Mouse (Mus musculus) splenic B cell, adult 2 months (primary cell): Measurements from ENCODE around the gene Anks1.

Experiments used
- DNase-seq: peaks from one replicate; pipeline ENCODE4 v3.0.0-alpha.2; 2011; ENCODE audit warnings: low read depth, low spot score
- H3K27me3 ChIP-seq: 2 replicates; pipeline ENCODE4 v1.6.1; 2012; ENCODE audit warnings: mild to moderate bottlenecking, low read length, moderate library complexity, mixed read lengths; ENCODE audit not compliant: control insufficient read depth, poor library complexity, insufficient read depth, severe bottlenecking
- H3K36me3 ChIP-seq: 2 replicates; pipeline ENCODE4 v1.6.1; 2012; ENCODE audit warnings: mild to moderate bottlenecking, low read length, moderate library complexity, mixed read lengths; ENCODE audit not compliant: control insufficient read depth, poor library complexity, insufficient read depth, severe bottlenecking

Anks1 gene

GRCm38 (mm10) chr17:27908888-27909621 lies at the start of gene Anks1:
Gene Anks1, plus strand, starts transcription at chr17:27909306.
- DNase-seq: peak; percentile 91
- Histone ChIP-seq H3K36me3 (no peaks in the 10 kb centered on the region), H3K27me3 (no peaks in the 10 kb centered on the region)

GRCm38 (mm10) chr17:27865461-27865860 lies 43.6 kb upstream of the Anks1 start:
- H3K36me3 ChIP-seq: no peaks in the 10 kb centered on the region
- no peak for DNase-seq
- H3K27me3 ChIP-seq: no peaks in the 10 kb centered on the region

- H3K36me3 ChIP-seq: no peaks in the 10 kb centered on the region
- no peak for DNase-seq
- H3K27me3 ChIP-seq: no peaks in the 10 kb centered on the region
Measured at GRCm38 (mm10) chr17:27866737-27867136, 42.4 kb upstream of the Anks1 start.

GRCm38 (mm10) chr17:27871851-27872250 lies 37.3 kb upstream of the Anks1 start:
- no peak for DNase-seq
- no peaks in the 10 kb centered on the region for H3K36me3 ChIP-seq
- no peaks in the 10 kb centered on the region for H3K27me3 ChIP-seq

GRCm38 (mm10) chr17:27873583-27873982 lies 35.5 kb upstream of the Anks1 start:
- Histone ChIP-seq H3K27me3 (no peaks in the 10 kb centered on the region), H3K36me3 (no peaks in the 10 kb centered on the region)
- DNase-seq: no peak

- no peak for DNase-seq
- H3K36me3 ChIP-seq: no peaks in the 10 kb centered on the region
- no peaks in the 10 kb centered on the region for H3K27me3 ChIP-seq
Measured at GRCm38 (mm10) chr17:27874510-27874909, 34.6 kb upstream of the Anks1 start.

- Histone ChIP-seq H3K36me3 (no peaks in the 10 kb centered on the region), H3K27me3 (no peaks in the 10 kb centered on the region)
- DNase-seq: no peak
Measured at GRCm38 (mm10) chr17:27881518-27881917, 27.6 kb upstream of the Anks1 start.

- no peak for DNase-seq
- Histone ChIP-seq H3K27me3 (no peaks in the 10 kb centered on the region; the same call in 1 of the 2 replicates), H3K36me3 (no peaks in the 10 kb centered on the region)
Measured at GRCm38 (mm10) chr17:27883129-27883528, 26.0 kb upstream of the Anks1 start.

GRCm38 (mm10) chr17:27883994-27884393 lies 25.1 kb upstream of the Anks1 start:
- no peaks in the 10 kb centered on the region; the same call in 1 of the 2 replicates for H3K27me3 ChIP-seq
- no peaks in the 10 kb centered on the region for H3K36me3 ChIP-seq
- DNase-seq: no peak

- Histone ChIP-seq H3K36me3 (no peaks in the 10 kb centered on the region), H3K27me3 (no peaks in the 10 kb centered on the region; the same call in 1 of the 2 replicates)
- DNase-seq: no peak
Measured at GRCm38 (mm10) chr17:27886499-27887210, 22.5 kb upstream of the Anks1 start.

GRCm38 (mm10) chr17:27907512-27908205 lies 1.4 kb upstream of the Anks1 start:
- peaks cover 4% of the 10 kb centered on the region; the same call in 1 of the 2 replicates for H3K36me3 ChIP-seq
- H3K27me3 ChIP-seq: no peaks in the 10 kb centered on the region
- DNase-seq: peak; percentile 90

GRCm38 (mm10) chr17:27908206-27908887 lies 759 bp upstream of the Anks1 start:
- Histone ChIP-seq H3K36me3 (peaks cover 2% of the 10 kb centered on the region; the same call in 1 of the 2 replicates), H3K27me3 (no peaks in the 10 kb centered on the region)
- peak; percentile 75 for DNase-seq

- H3K27me3 ChIP-seq: no peaks in the 10 kb centered on the region
- DNase-seq: peak; percentile 65
- H3K36me3 ChIP-seq: no peaks in the 10 kb centered on the region
Measured at GRCm38 (mm10) chr17:27909622-27910500, 755 bp downstream of the Anks1 start, which contains the start of gene Taf11. Gene Taf11, minus strand, starts transcription at chr17:27909844.

GRCm38 (mm10) chr17:27911371-27911770 lies 2.3 kb downstream of the Anks1 start:
- no peaks in the 10 kb centered on the region for H3K36me3 ChIP-seq
- H3K27me3 ChIP-seq: no peaks in the 10 kb centered on the region
- no peak for DNase-seq
